Mouse (Mus musculus): Measurements from ENCODE around the gene Poln. TPM values are rescaled to one million over a fixed set of nuclear protein-coding genes. Genes with fewer than 3 reads are reported as not detected.

The Poln gene
- total RNA-seq, 1 experiment from 2014 or later: 0.81 TPM

GRCm38 (mm10) chr5:34148476-34148875, 20.8 kb downstream of the Poln start:
- no peak for ATAC-seq (ENCODE audit: extremely low read depth, insufficient number of reproducible peaks, low FRiP score, poor library complexity, severe bottlenecking)

DNA sequence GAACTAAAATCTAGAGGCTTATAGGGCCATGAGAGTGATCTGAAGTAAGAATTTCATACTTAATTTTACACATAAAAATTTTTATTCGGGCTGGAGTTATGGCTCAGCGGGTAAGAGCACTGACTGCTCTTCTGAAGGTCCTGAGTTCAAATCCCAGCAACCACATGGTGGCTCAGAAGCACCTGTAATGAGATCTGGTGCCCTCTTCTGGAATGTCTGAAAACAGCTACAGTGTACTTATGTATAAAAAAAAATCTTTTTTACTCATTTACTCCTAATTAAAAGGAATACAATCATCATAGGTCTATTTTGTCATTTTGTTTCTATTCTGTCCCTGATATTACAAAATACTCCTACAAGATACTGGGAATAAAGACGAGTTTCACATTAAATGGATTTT, 21.7 kb downstream of the Poln start:
- no peak for ATAC-seq (ENCODE audit: extremely low read depth, insufficient number of reproducible peaks, low FRiP score, poor library complexity, severe bottlenecking)

DNA sequence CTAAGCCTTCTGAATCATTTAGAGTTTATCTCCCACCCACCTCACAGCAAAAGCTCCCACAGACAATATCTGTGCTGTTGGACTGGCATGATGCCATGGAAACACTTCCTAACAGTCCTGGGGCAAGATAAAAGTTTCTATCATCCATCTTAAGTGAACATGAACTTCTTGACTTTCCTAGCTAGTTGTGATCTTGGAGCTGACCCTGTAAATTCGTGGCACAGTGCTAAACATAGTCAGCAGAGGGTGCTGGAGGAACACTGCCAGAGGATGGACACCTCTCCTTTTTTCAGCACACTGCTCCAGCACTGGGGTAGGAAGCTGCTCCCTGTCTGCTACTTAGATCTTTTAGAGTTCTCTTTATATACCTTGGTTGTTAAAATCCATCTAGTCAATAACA, 29.5 kb downstream of the Poln start:
- ATAC-seq (ENCODE audit: extremely low read depth, insufficient number of reproducible peaks, low FRiP score, poor library complexity, severe bottlenecking): no peak

DNA sequence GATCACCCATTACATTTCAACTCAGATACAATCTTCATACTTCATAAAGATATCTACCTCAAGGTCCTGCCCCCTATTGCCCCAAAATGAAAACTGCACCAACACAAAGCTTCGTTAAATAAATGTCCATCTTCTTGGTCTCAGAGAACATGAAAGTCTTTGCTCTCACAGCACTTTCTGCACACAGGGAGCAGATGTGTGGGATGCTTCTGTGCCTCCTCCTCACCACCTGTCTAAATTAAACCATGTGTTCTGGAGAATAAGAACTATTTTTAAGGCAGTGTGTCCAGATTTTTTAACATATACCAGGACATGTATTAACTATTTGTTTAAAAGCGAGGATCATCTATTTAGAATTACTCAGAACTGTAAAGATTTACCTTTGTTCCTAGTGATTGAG, 36.5 kb downstream of the Poln start:
- no peak for ATAC-seq (ENCODE audit: extremely low read depth, insufficient number of reproducible peaks, low FRiP score, poor library complexity, severe bottlenecking)

DNA sequence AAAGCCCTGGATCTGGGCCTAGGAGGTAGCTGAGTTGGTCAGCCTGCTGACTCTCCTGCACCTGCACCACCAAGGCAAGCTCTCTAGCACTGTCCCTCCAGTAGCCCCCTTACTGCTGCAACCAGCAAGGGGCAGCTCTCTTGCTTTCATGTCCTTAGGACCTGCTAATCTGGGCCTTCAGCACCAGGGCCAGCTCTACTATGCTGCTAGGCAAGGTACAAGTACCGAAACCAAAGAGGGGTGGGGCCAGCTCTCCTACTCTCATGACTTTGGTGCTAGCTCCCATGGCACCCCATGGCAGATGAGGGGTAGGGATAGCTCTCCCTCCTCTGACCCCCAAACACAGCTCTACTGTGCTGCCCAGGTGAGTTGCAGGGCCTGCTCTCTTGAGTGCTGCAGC, 45.1 kb downstream of the Poln start:
- ATAC-seq (ENCODE audit: extremely low read depth, insufficient number of reproducible peaks, low FRiP score, poor library complexity, severe bottlenecking): no peak

GRCm38 (mm10) chr5:34119121-34119856, 50.0 kb downstream of the Poln start:
- ATAC-seq (ENCODE audit: extremely low read depth, insufficient number of reproducible peaks, low FRiP score, poor library complexity, severe bottlenecking): no peak

DNA sequence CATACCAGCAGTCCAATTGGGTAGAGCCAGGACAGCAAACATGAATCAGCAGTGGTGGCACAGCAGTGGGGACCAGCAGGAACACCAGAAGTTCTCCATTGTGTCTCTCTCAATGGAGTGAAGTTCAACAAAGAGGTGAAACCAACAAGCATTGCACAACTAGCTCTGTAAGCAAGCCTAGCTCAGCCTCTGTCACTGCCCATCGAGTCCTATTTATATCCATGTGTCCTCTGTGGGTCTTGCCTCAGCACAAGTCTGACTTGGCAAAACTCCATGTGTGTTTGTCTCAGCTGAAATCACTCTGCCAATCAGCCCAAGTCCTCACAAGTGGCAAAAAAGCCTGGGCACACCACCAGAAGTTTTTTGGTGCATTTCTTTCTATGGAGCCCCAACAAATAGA, 63.6 kb downstream of the Poln start:
- ATAC-seq (ENCODE audit: extremely low read depth, insufficient number of reproducible peaks, low FRiP score, poor library complexity, severe bottlenecking): no peak

DNA sequence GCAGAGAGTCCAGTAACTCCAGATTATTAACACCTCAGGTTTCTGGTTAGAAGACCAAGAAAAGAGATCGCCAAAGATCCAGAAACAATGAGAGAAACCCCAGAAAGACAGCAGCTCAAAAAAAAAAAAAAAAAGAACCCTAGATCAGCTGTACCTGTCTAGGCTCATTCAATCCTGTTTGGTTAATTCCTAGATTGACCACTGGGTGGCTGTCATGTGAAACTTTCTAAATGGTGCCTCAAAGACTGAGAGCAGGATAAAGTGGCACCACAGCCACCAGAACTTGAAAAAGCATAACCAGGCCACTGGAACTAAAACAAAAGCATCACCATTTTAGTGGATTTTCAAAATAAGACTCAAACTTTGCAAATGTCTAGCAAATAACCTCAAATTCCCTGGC, 71.9 kb downstream of the Poln start:
- no peak for ATAC-seq (ENCODE audit: extremely low read depth, insufficient number of reproducible peaks, low FRiP score, poor library complexity, severe bottlenecking)

GRCm38 (mm10) chr5:34093021-34093420, 76.2 kb downstream of the Poln start:
- ATAC-seq (ENCODE audit: extremely low read depth, insufficient number of reproducible peaks, low FRiP score, poor library complexity, severe bottlenecking): no peak

GRCm38 (mm10) chr5:34032520-34032919, 136.7 kb downstream of the Poln start:
- no peak for ATAC-seq (ENCODE audit: extremely low read depth, insufficient number of reproducible peaks, low FRiP score, poor library complexity, severe bottlenecking)

- no peak for ATAC-seq (ENCODE audit: extremely low read depth, insufficient number of reproducible peaks, low FRiP score, poor library complexity, severe bottlenecking)
Observed at GRCm38 (mm10) chr5:34031022-34031421, 138.2 kb downstream of the Poln start.

GRCm38 (mm10) chr5:34030101-34030500, 139.1 kb downstream of the Poln start:
- ATAC-seq (ENCODE audit: extremely low read depth, insufficient number of reproducible peaks, low FRiP score, poor library complexity, severe bottlenecking): no peak

GRCm38 (mm10) chr5:34018968-34019367, 150.3 kb downstream of the Poln start:
- no peak for ATAC-seq (ENCODE audit: extremely low read depth, insufficient number of reproducible peaks, low FRiP score, poor library complexity, severe bottlenecking)

- no peak for ATAC-seq (ENCODE audit: extremely low read depth, insufficient number of reproducible peaks, low FRiP score, poor library complexity, severe bottlenecking)
Observed at GRCm38 (mm10) chr5:34014652-34015051, 154.6 kb downstream of the Poln start.

GRCm38 (mm10) chr5:34007392-34007941, 161.8 kb downstream of the Poln start:
- no peak for ATAC-seq (ENCODE audit: extremely low read depth, insufficient number of reproducible peaks, low FRiP score, poor library complexity, severe bottlenecking)

- ATAC-seq (ENCODE audit: extremely low read depth, insufficient number of reproducible peaks, low FRiP score, poor library complexity, severe bottlenecking): no peak
Observed at GRCm38 (mm10) chr5:34006832-34007231, 162.4 kb downstream of the Poln start.

DNA sequence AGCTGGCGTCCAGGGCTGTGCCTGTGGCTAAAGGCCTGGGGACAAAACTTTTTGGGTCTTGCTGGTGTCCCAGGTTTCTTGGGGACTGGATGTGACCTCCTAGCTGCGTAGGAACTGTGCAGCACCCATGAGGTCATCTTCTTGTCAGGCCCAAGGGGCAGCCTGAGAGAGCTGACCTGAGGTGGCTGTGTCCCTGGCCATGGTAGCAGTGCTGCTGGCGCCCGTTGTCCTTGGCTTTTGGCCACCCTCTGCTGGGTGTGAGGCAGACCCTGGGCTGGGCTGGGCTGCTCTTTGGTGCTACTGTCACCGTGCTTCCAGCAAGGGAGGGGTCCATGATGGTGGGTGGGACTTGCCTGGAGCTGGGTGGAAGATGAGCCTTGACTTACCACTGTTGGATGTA, 164.6 kb downstream of the Poln start:
- ATAC-seq (ENCODE audit: extremely low read depth, insufficient number of reproducible peaks, low FRiP score, poor library complexity, severe bottlenecking): no peak

DNA sequence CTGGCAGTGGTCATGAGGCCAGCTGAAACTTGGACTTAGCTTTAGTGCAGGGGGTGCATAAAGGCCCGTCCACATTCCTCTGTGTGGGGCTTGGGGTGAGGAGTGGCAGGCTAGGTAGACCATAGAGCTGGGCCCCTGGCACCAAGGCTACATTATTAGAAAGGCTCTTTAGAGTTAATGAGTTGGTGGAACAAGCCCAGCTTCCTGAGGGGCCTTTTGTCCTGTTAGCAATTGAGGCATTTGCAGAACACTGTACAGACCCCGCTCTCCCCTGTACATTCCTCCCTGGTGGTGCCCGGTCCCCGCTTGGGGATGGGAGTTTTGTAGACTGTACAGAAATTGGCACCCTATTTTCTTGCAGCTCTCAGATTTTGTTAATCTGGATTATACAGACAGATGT, 166.6 kb downstream of the Poln start:
- ATAC-seq (ENCODE audit: extremely low read depth, insufficient number of reproducible peaks, low FRiP score, poor library complexity, severe bottlenecking): no peak

DNA sequence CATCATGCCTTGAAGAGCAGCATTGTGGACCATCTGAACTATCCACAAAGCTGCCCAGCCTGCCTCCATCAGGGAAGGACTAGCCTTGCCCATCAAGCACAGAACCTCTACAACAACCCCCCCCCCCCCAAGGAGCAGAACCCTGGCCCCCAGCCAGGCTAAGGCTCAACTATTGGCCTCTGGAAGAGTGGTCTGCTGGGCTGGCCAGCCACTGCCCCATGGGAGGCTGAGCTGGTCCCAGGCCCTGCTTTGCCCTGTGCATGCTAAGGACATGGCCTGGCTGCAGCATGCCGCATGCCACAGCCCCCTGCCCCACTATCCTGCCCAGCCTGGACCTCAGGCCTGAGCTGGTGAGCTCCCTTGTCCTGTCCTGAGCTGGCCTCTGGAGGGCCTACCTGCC, 167.8 kb downstream of the Poln start:
- no peak for ATAC-seq (ENCODE audit: extremely low read depth, insufficient number of reproducible peaks, low FRiP score, poor library complexity, severe bottlenecking)

GRCm38 (mm10) chr5:34000809-34001208, 168.4 kb downstream of the Poln start:
- ATAC-seq (ENCODE audit: extremely low read depth, insufficient number of reproducible peaks, low FRiP score, poor library complexity, severe bottlenecking): no peak

All from neutrophil, adult 5-6 weeks (primary cell).